Mouse (Mus musculus) spleen, postnatal 14 days (tissue): ENCODE results near the gene Izumo1r.

Experiments used
- DNase-seq, 2 experiments: peaks; one replicate each; pipeline ENCODE4 v3.0.0; 2021 to 2022; ENCODE audit warnings: low spot score in 2 of 2

Gene Izumo1r

DNA sequence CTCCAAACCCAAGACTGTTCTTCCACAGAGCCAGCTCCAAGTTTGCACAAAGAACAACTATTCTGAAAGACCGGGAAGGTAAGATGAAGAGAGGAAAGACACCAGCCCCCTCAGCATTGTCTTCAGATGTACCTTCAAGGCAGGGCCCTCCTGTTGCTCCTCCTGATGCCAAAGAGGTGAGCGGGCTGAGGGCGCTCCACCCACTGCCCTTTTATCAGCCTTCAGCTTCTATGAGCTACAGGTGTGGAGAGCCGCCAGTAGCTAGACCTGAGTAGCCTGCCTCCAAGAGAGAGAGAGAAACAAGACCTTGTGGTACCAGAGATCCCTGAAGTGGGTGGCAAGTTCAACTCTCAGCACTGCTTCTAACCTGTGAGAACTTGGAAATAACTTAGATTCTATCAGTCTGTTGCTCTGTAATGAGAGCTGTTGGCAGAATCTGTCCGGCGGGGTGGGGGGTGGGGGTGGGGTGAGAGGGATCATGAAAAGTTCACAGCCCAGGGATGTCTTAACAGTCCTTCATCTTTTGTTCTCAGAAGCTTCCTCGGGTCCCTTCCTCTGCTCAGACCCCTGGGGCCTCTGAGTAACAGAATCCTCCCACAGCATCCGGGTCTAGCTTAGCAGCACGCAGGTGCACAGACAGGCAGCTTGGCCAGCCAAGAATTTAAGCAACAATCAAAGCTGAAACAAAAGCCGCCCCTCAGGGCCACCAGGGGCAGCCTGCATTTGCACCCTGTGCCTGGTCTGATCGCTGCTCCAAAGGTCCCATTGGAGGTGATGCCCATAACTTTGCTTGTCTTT, at the start of gene Izumo1r:
Gene Izumo1r, minus strand, starts transcription at position 369 of the 798 bp plus-strand sequence.
- DNase-seq: peak; percentile 13 to 33

DNA sequence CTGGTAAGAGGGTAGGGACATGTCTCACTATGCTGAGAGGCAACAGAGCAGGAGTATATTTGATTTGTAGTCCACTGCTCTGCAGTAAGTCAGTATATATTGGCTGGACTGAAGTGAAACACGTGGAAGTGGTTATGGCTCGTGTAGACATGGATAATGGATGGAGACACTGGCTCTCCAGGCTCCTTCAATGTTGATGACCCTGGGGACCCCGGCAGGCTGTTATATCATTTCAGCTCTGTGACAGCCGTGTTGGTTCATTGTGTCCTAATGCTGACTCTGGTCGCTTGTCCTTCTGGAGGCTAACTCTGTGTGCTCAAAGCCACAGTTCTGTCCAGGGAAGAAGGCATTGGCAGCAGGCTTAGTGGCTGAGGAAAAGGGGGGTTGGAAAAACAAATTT, 47.3 kb upstream of the Izumo1r start:
- DNase-seq: no peak

GRCm38 (mm10) chr9:14948843-14949242, 45.1 kb upstream of the Izumo1r start:
- DNase-seq: no peak

GRCm38 (mm10) chr9:14946677-14947076, 42.9 kb upstream of the Izumo1r start:
- DNase-seq: no peak

DNA sequence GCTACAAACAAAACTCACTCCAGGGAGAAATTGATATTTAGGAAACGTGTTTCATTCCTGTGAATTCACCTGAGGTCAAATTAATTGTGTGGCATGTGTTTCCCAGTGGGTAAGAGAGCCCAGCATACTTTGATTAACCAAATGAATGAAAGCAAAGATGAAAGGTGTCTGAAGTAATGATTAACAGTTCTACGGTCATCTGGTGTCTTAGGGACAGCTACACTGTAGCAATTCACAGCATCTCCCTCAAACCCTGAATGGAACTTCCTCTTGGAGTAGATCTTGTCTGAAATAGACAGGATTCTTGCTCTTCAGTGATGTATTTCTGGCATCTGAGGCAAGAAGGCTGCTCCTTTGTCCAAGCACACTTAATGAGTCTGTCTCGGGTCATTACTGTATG, 42.2 kb upstream of the Izumo1r start:
- DNase-seq: no peak

GRCm38 (mm10) chr9:14942143-14942720, 38.5 kb upstream of the Izumo1r start:
- no peak for DNase-seq

DNA sequence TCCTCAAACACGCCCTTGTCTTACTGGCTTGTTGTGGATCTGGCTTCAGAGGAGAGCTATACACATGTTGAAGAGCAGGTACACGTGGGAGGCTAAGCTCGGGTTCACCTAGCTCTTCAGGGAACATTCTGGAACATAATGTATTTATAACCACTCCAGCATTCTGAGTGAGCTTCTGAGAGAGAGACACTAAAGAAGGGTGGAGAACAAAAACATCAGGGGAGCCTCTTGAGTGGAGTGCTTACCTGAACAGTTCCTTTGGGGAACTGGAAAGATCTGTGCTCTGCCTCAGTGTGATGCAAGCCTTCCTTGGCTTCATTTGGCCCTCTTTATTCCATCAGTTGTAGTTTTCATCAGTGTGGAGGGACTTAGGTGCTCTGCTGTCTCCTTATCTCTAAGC, 35.9 kb upstream of the Izumo1r start:
- no peak for DNase-seq

DNA sequence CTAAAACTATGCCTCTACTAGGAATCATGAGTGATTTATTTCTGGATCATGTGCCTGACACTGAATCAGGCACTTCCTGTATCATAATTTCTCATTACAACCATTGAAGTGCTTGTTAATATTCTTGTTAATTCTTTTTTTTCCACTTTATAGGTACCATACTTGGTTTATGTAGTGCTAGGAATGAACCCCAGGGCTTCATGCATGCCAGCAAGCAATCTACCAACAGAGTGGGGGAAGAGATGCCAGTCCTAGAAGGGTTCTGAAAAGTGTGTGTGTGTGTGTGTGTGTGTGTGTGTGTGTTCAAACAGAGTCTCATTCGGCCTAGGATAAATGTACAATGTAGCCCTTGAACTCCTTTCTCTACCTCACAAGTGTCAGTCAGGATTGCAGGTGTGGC, 33.6 kb upstream of the Izumo1r start:
- no peak for DNase-seq

- no peak for DNase-seq
These were observed 31.1 kb upstream of the Izumo1r start for GRCm38 (mm10) chr9:14934851-14935250.

DNA sequence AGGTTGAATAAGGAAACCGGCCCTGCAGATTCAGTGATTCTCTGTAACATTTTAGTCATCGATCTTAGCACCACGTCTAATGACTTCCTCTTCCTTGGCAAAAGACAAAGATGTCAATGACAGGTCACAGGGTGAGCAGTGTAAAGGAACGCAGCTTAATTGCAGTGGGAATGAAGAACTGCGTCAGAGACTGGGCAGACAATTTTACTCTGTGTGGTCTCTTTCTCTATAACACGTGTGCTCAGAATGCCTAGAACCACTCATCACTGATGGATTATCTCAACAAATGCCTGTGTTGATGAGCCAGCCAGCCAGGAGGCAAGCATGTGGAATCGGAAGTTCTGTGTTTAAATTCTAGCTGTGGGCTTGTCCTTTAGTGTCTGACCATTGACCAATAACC, 28.2 kb upstream of the Izumo1r start:
- no peak for DNase-seq

GRCm38 (mm10) chr9:14931211-14931610, 27.5 kb upstream of the Izumo1r start:
- DNase-seq: no peak

- DNase-seq: peak in 1 of 2 experiments; percentile 11
These were observed 22.8 kb upstream of the Izumo1r start for GRCm38 (mm10) chr9:14926593-14926992.

GRCm38 (mm10) chr9:14923625-14924024, 19.9 kb upstream of the Izumo1r start:
- no peak for DNase-seq

DNA sequence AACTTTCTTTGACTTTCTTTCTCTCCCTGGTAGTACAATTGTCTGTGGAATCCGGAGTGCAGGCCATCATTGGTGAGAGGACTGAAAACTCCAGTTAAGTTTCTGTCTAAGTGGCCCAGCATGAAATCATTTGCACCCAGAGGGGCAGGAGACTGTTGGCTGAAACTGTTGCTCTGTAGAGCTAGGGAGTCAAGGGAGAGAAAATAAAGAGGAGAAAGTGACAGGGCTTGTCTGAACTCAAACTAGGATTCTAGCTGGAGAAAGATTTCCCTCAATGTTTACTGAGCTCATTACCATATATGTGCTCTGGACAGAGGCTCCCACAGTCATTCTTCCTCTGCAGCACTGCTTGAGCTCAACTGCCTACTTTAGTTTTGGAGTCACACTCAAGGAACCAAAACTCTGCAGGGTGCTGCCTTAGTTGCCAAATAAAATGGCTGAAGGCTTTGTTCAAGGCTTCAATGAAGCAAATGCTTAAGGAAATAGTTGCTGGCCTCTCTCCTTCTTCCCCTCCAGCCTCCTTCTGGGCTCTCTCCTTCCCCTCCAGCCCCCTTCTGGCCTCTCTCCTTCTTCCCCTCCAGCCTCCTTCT, 18.3 kb upstream of the Izumo1r start:
- DNase-seq: no peak

DNA sequence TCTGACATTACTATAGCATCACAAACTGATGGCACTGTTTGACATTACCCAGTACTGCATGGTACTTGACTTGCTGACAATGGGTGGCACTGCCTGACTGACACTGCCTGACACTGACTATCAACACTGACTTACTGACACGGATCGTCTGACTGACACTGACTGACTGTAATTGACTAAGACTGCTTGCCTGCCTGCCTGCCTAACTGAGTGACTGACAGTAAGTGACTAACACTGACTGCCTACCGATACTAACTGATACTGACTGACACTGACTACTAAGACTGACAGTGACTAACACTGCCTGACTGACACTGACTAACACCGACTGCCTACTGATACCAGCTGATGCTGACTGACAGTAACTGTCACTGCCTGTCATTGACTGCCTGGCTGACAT, 17.5 kb upstream of the Izumo1r start:
- DNase-seq: no peak

- no peak for DNase-seq
These were observed 16.9 kb upstream of the Izumo1r start for GRCm38 (mm10) chr9:14920608-14921007.

- DNase-seq: no peak
These were observed 15.3 kb upstream of the Izumo1r start for GRCm38 (mm10) chr9:14918825-14919668.

DNA sequence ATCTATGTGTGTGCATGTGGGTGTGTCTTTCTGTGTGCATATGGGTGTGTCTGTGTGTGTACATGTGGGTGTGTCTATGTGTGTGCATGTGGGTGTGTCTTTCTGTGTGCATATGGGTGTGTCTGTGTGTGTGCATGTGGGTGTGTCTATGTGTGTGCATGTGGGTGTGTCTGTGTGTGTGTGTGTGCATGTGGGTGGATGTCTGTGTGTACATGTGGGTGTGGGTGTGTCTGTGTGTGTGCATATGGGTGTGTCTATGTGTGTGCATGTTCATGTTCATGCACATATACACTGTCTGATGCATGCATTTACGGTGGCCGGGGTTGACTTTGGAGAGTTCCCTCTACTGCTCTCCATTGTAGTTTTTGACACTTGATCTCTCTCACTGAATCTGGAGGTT, 13.9 kb upstream of the Izumo1r start:
- DNase-seq: no peak

DNA sequence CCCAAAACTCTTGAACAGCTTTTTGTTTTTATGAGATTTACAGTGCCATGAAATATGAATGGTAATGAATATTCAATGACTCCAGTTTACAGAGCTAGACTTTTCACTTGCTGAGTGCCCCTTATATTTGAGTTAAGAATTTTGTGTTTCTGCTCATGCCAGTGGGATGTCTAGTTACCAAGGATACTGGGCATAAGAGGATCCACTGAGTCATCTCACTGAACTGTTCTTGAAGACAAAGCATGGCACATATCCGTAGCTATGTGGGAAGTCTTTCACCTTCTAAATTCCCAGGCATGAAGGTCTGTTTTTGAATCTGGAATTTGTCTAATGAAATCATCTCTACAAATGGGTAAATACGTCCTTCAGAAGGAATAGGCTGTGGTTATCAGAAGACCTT, 8.3 kb upstream of the Izumo1r start:
- no peak for DNase-seq

- no peak for DNase-seq
These were observed 6.2 kb upstream of the Izumo1r start for GRCm38 (mm10) chr9:14909981-14910380.

- no peak for DNase-seq
These were observed 4.2 kb upstream of the Izumo1r start for GRCm38 (mm10) chr9:14907816-14908415.

GRCm38 (mm10) chr9:14905956-14906355, 2.2 kb upstream of the Izumo1r start:
- no peak for DNase-seq
